Mouse (Mus musculus): ENCODE results near the gene Parp14. TPM values are rescaled to one million over a fixed set of nuclear protein-coding genes. Genes with fewer than 3 reads are reported as not detected.
"Not testable (repeated sequence)": the region's sequence is repeated elsewhere in the genome, so short reads cannot be mapped to it uniquely, and the experiment has no call there.

The Parp14 gene
- polyA plus RNA-seq, 1 experiment from 2014 or later: 1.5 TPM

DNA sequence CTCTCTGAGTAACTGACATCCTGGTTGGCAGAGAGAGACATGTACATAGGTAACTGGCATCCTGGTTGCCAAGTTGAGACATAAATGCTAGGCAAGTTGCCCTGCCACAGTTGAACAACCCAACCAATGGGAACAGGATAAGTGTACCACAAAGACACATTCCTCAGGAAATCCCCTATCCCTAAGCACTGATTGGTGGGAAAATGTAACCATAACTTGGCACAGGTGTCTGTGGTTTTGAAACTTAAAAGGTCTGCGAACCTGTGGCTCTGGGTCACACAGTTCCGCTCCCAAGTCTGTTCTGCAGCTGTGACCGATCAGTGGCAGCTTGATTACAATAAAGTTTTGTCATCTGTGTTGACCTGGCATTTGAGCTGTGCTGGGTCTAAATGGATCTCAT is 34.0 kb upstream of the Parp14 start:
- H3K27ac ChIP-seq (ENCODE audit: low read length): no peak overlapping the region
- H3K36me3 ChIP-seq (ENCODE audit: control insufficient read depth, insufficient read depth): no peaks in the 10 kb centered on the region
- no peaks in the 10 kb centered on the region for H3K27me3 ChIP-seq (ENCODE audit: control insufficient read depth, insufficient read depth, low read depth, low read length)
- H3K4me3 ChIP-seq (ENCODE audit: low read depth, low read length): no peak overlapping the region
- no peak overlapping the region for H3K9ac ChIP-seq (ENCODE audit: low read depth, low read length)
- H3K9me3 ChIP-seq (replicated peaks; ENCODE audit: control insufficient read depth, low read length): no peaks in the 10 kb centered on the region
- H3K4me2 ChIP-seq (ENCODE audit: low read depth, low read length): no peak overlapping the region
- no peaks in the 10 kb centered on the region; the same call in none of the 2 replicates for H3K4me1 ChIP-seq (ENCODE audit: control insufficient read depth, low read depth, low read length)
- no peak for ATAC-seq (ENCODE audit: low read depth)
- WGBS (ENCODE audit: insufficient replicate concordance): 70% methylated on average over 3 of the region's 3 CpGs

- Histone ChIP-seq H3K27me3 (ENCODE audit: control insufficient read depth, insufficient read depth, low read depth, low read length) (no peaks in the 10 kb centered on the region), H3K9me3 (replicated peaks; ENCODE audit: control insufficient read depth, low read length) (no peaks in the 10 kb centered on the region), H3K27ac (ENCODE audit: low read length) (no peak overlapping the region), H3K4me1 (ENCODE audit: control insufficient read depth, low read depth, low read length) (no peaks in the 10 kb centered on the region; the same call in none of the 2 replicates), H3K36me3 (ENCODE audit: control insufficient read depth, insufficient read depth) (no peaks in the 10 kb centered on the region), H3K4me3 (ENCODE audit: low read depth, low read length) (no peak overlapping the region), H3K9ac (ENCODE audit: low read depth, low read length) (no peak overlapping the region), H3K4me2 (ENCODE audit: low read depth, low read length) (no peak overlapping the region)
- no peak for ATAC-seq (ENCODE audit: low read depth)
- WGBS (ENCODE audit: insufficient replicate concordance): 31% methylated on average over 4 of the region's 4 CpGs
These were observed 32.9 kb upstream of the Parp14 start for GRCm38 (mm10) chr16:35904121-35904736.

DNA sequence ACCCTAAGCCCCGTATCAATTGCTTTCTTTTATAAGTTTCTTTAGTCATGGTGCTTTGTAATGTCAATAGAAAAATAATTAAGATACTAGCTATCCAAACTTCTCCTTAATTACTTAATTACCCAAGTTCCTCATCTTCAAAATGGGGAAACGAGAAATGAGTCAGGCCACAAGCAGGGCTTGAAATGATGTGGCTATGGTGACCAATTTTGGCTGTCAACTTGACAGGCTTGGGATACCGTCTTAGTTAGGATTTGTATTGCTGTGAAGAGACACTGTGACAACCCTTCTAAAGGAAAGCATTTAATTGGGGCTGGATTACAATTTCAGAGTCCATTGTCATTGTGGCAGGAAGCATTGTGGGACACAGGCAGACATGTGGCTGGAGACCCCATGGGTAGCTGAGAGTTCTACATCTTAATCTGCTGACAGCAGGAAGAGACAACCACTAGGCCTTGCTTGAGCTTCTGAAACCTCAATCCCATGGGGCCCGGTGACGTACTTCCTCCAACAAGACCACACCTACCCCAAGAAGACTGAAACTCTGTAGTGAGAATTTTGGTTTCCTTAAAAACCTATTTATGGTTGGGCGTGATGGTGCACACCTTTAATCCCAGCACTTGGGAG is 31.8 kb upstream of the Parp14 start:
- Histone ChIP-seq H3K4me2 (ENCODE audit: low read depth, low read length) (no peak overlapping the region), H3K9ac (ENCODE audit: low read depth, low read length) (no peak overlapping the region), H3K9me3 (replicated peaks; ENCODE audit: control insufficient read depth, low read length) (no peaks in the 10 kb centered on the region), H3K36me3 (ENCODE audit: control insufficient read depth, insufficient read depth) (no peaks in the 10 kb centered on the region), H3K4me3 (ENCODE audit: low read depth, low read length) (no peak overlapping the region), H3K27ac (ENCODE audit: low read length) (no peak overlapping the region), H3K27me3 (ENCODE audit: control insufficient read depth, insufficient read depth, low read depth, low read length) (no peaks in the 10 kb centered on the region), H3K4me1 (ENCODE audit: control insufficient read depth, low read depth, low read length) (no peaks in the 10 kb centered on the region; the same call in none of the 2 replicates)
- WGBS (ENCODE audit: insufficient replicate concordance): 60% methylated on average over 6 of the region's 6 CpGs
- no peak for ATAC-seq (ENCODE audit: low read depth)

GRCm38 (mm10) chr16:35900541-35900940 is 29.2 kb upstream of the Parp14 start:
- Histone ChIP-seq H3K4me3 (ENCODE audit: low read depth, low read length) (no peak overlapping the region), H3K36me3 (ENCODE audit: control insufficient read depth, insufficient read depth) (no peaks in the 10 kb centered on the region), H3K9me3 (replicated peaks; ENCODE audit: control insufficient read depth, low read length) (no peaks in the 10 kb centered on the region), H3K4me2 (ENCODE audit: low read depth, low read length) (no peak overlapping the region), H3K27ac (ENCODE audit: low read length) (no peak overlapping the region), H3K9ac (ENCODE audit: low read depth, low read length) (no peak overlapping the region), H3K4me1 (ENCODE audit: control insufficient read depth, low read depth, low read length) (no peaks in the 10 kb centered on the region; the same call in 1 of the 2 replicates), H3K27me3 (ENCODE audit: control insufficient read depth, insufficient read depth, low read depth, low read length) (no peaks in the 10 kb centered on the region)
- ATAC-seq (ENCODE audit: low read depth): no peak
- WGBS (ENCODE audit: insufficient replicate concordance): 59% methylated on average over 3 of the region's 3 CpGs

DNA sequence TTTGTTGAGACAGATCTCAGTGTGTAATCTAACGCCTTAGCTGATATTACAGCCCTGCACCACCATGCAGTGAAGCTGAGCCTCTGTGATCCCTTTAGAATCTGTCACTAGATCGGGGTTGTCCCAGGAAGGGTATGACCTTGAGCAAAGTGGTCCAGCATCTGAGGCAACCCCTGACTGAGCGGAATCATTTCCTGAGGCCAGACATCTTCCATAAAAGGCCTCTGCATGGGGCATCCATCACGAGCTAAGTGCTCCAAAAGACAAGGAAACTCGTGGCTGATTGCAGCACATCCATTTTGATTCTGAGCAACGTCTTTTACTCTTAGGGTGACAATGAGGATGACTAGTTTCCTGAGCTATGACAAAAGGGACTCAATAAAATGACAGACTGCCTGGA is 23.7 kb upstream of the Parp14 start:
- 52% methylated on average over 6 of the region's 6 CpGs for WGBS (ENCODE audit: insufficient replicate concordance)
- no peaks in the 10 kb centered on the region for H3K4me1 ChIP-seq (ENCODE audit: control insufficient read depth, low read depth, low read length)
- no peak overlapping the region for H3K27ac ChIP-seq (ENCODE audit: low read length)
- no peak overlapping the region for H3K9ac ChIP-seq (ENCODE audit: low read depth, low read length)
- no peaks in the 10 kb centered on the region for H3K36me3 ChIP-seq (ENCODE audit: control insufficient read depth, insufficient read depth)
- H3K27me3 ChIP-seq (ENCODE audit: control insufficient read depth, insufficient read depth, low read depth, low read length): no peaks in the 10 kb centered on the region
- no peak overlapping the region for H3K4me2 ChIP-seq (ENCODE audit: low read depth, low read length)
- H3K9me3 ChIP-seq (replicated peaks; ENCODE audit: control insufficient read depth, low read length): no peaks in the 10 kb centered on the region
- ATAC-seq (ENCODE audit: low read depth): no peak
- no peak overlapping the region for H3K4me3 ChIP-seq (ENCODE audit: low read depth, low read length)

- 58% methylated on average over 5 of the region's 5 CpGs for WGBS (ENCODE audit: insufficient replicate concordance)
- not testable (repeated sequence) for H3K4me3 ChIP-seq (ENCODE audit: low read depth, low read length); H3K27ac ChIP-seq (ENCODE audit: low read length); H3K9me3 ChIP-seq (replicated peaks; ENCODE audit: control insufficient read depth, low read length); H3K4me1 ChIP-seq (ENCODE audit: control insufficient read depth, low read depth, low read length); ATAC-seq (ENCODE audit: low read depth); H3K4me2 ChIP-seq (ENCODE audit: low read depth, low read length); H3K9ac ChIP-seq (ENCODE audit: low read depth, low read length); H3K36me3 ChIP-seq (ENCODE audit: control insufficient read depth, insufficient read depth); H3K27me3 ChIP-seq (ENCODE audit: control insufficient read depth, insufficient read depth, low read depth, low read length)
These were observed 20.3 kb upstream of the Parp14 start for GRCm38 (mm10) chr16:35891603-35892002.

GRCm38 (mm10) chr16:35890645-35891044 is 19.3 kb upstream of the Parp14 start:
- H3K36me3 ChIP-seq (ENCODE audit: control insufficient read depth, insufficient read depth): no peaks in the 10 kb centered on the region

GRCm38 (mm10) chr16:35888910-35889309 is 17.6 kb upstream of the Parp14 start:
- WGBS (ENCODE audit: insufficient replicate concordance): 77% methylated on average over 5 of the region's 5 CpGs
- no peak for ATAC-seq (ENCODE audit: low read depth)
- H3K4me1 ChIP-seq (ENCODE audit: control insufficient read depth, low read depth, low read length): no peaks in the 10 kb centered on the region
- H3K9me3 ChIP-seq (replicated peaks; ENCODE audit: control insufficient read depth, low read length): no peaks in the 10 kb centered on the region
- H3K27ac ChIP-seq (ENCODE audit: low read length): no peak overlapping the region
- H3K4me2 ChIP-seq (ENCODE audit: low read depth, low read length): no peak overlapping the region
- no peaks in the 10 kb centered on the region for H3K36me3 ChIP-seq (ENCODE audit: control insufficient read depth, insufficient read depth)
- H3K4me3 ChIP-seq (ENCODE audit: low read depth, low read length): no peak overlapping the region
- H3K27me3 ChIP-seq (ENCODE audit: control insufficient read depth, insufficient read depth, low read depth, low read length): no peaks in the 10 kb centered on the region
- no peak overlapping the region for H3K9ac ChIP-seq (ENCODE audit: low read depth, low read length)

More at GRCm38 (mm10) chr16:35890645-35891044, 19.3 kb upstream of the Parp14 start:
- no peak for ATAC-seq (ENCODE audit: low read depth)
- Histone ChIP-seq H3K27ac (ENCODE audit: low read length) (no peak overlapping the region), H3K4me3 (ENCODE audit: low read depth, low read length) (no peak overlapping the region), H3K9ac (ENCODE audit: low read depth, low read length) (no peak overlapping the region), H3K4me1 (ENCODE audit: control insufficient read depth, low read depth, low read length) (no peaks in the 10 kb centered on the region), H3K9me3 (replicated peaks; ENCODE audit: control insufficient read depth, low read length) (no peaks in the 10 kb centered on the region), H3K27me3 (ENCODE audit: control insufficient read depth, insufficient read depth, low read depth, low read length) (no peaks in the 10 kb centered on the region), H3K4me2 (ENCODE audit: low read depth, low read length) (no peak overlapping the region)
- 55% methylated on average over 3 of the region's 3 CpGs for WGBS (ENCODE audit: insufficient replicate concordance)

DNA sequence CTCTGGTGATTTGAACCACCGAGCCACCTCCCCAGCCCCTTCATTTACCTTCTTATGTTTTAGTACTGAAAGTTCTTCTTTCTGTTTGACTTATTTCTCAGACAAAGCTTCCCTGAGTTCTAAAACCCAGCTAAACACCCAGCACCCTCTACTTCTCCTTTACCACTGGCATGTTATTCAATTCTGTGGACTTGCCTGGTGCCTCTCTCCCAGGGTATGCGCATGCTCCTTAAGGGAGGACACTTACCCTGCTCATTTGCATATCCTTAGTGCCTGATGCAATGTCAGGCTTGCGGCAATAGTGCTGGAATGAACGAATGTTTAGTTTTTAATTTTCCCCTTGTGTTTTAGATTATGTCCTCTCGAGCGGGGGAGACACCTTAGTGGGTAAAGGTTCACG is 16.8 kb upstream of the Parp14 start:
- Histone ChIP-seq H3K4me2 (ENCODE audit: low read depth, low read length) (no peak overlapping the region), H3K27me3 (ENCODE audit: control insufficient read depth, insufficient read depth, low read depth, low read length) (no peaks in the 10 kb centered on the region), H3K4me1 (ENCODE audit: control insufficient read depth, low read depth, low read length) (no peaks in the 10 kb centered on the region), H3K36me3 (ENCODE audit: control insufficient read depth, insufficient read depth) (no peaks in the 10 kb centered on the region), H3K4me3 (ENCODE audit: low read depth, low read length) (no peak overlapping the region), H3K9ac (ENCODE audit: low read depth, low read length) (no peak overlapping the region), H3K27ac (ENCODE audit: low read length) (no peak overlapping the region), H3K9me3 (replicated peaks; ENCODE audit: control insufficient read depth, low read length) (no peaks in the 10 kb centered on the region)
- 70% methylated on average over 7 of the region's 7 CpGs for WGBS (ENCODE audit: insufficient replicate concordance)
- 0 out of 2 replicates have a peak, but pooled peaks have one; percentile 27 for ATAC-seq (ENCODE audit: low read depth)

All from liver, embryonic 16.5 days (tissue).